Mouse (Mus musculus) forebrain, embryonic 15.5 days (tissue): Measurements from ENCODE around the gene Arl4a. TPM values are rescaled to one million over a fixed set of nuclear protein-coding genes. Genes with fewer than 3 reads are reported as not detected.

Experiments
- polyA plus RNA-seq: library from polyadenylated mRNA; unstranded; fragments of >200 nt; fragmentation: Nextera tagmentation; extraction: Ambion mirVana; gene quantifications from 2 replicates; pipeline ENCODE4 v1.2.1, GENCODE M21; 2015

Gene Arl4a
- polyA plus RNA-seq, 1 experiment from 2014 or later: 73.7 TPM

Other genes with a start within 250 kb of the Arl4a start
- gene Scin, start 96.2 kb upstream of the Arl4a start, polyA plus RNA-seq: not detected in 2 replicates
- gene Lsmem1, start 161.5 kb upstream of the Arl4a start, polyA plus RNA-seq: not detected in 2 replicates
- gene Ifrd1, start 210.5 kb upstream of the Arl4a start, polyA plus RNA-seq: 165 and 181 TPM in 2 replicates